Mouse (Mus musculus) midbrain, embryonic 16.5 days (tissue): ENCODE measurements around the gene Gnao1. TPM values are rescaled to one million over a fixed set of nuclear protein-coding genes. Genes with fewer than 3 reads are reported as not detected.

ENCODE experiments used
- ATAC-seq: fragments of 200-750 bp; cut with Nextera tagmentation; 2 replicates; pipeline ENCODE4 v1.8.0; 2017; ENCODE audit warnings: moderate TSS enrichment
- H3K27ac ChIP-seq: fragments of 300-500 bp; sonication (generic); 2 replicates; pipeline ENCODE4 v1.5.1; 2014; ENCODE audit warnings: mild to moderate bottlenecking, low read length, mixed read lengths
- H3K27me3 ChIP-seq: fragments of 300-500 bp; sonication (generic); 2 replicates; pipeline ENCODE4 v1.6.1; 2014; ENCODE audit warnings: low read depth, low read length, mixed read lengths; ENCODE audit not compliant: control insufficient read depth, insufficient read depth
- H3K36me3 ChIP-seq: fragments of 300-500 bp; sonication (generic); 2 replicates; pipeline ENCODE4 v1.6.1; 2014; ENCODE audit warnings: mild to moderate bottlenecking, low read length, moderate library complexity, mixed read lengths; ENCODE audit not compliant: control insufficient read depth, insufficient read depth
- H3K4me1 ChIP-seq: fragments of 300-500 bp; sonication (generic); 2 replicates; pipeline ENCODE4 v1.6.1; 2014; ENCODE audit warnings: mild to moderate bottlenecking, low read length, mixed read lengths; ENCODE audit not compliant: control insufficient read depth, insufficient read depth
- H3K4me2 ChIP-seq: fragments of 300-500 bp; sonication (generic); 2 replicates; pipeline ENCODE4 v1.6.1; 2014; ENCODE audit warnings: mild to moderate bottlenecking, low read length, mixed read lengths
- H3K4me3 ChIP-seq: fragments of 300-500 bp; sonication (generic); 2 replicates; pipeline ENCODE4 v1.5.1; 2014; ENCODE audit warnings: low read depth, mild to moderate bottlenecking, low read length, moderate library complexity, mixed read lengths
- H3K9ac ChIP-seq: fragments of 300-500 bp; sonication (generic); 2 replicates; pipeline ENCODE4 v1.6.1; 2014; ENCODE audit warnings: low read depth, low read length, mixed read lengths
- H3K9me3 ChIP-seq: fragments of 300-500 bp; sonication (generic); replicated peaks from 2 replicates; pipeline ENCODE4 v1.6.1; 2014; ENCODE audit warnings: mild to moderate bottlenecking, low read length, mixed read lengths; ENCODE audit not compliant: control insufficient read depth, poor library complexity, severe bottlenecking
- WGBS: fragments of 180-500 bp; shearing (Covaris S2); extraction: QIAGEN DNeasy Blood & Tissue Kit; methylation state at CpG from one replicate; pipeline ENCODE4 v1.1.7; 2014; 5-methylcytosine and 5-hydroxymethylcytosine counted together
- polyA plus RNA-seq: library from polyadenylated mRNA; unstranded; fragments of >200 nt; fragmentation: Nextera tagmentation; extraction: Ambion mirVana; gene quantifications from 2 replicates; pipeline ENCODE4 v1.2.1, GENCODE M21; 2015

Gnao1 gene
- polyA plus RNA-seq, 1 experiment from 2014 or later, result 240 TPM

- H3K4me3 ChIP-seq, result no peak overlapping the region
- no peaks in the 10 kb centered on the region for H3K27me3 ChIP-seq
- ATAC-seq, result no peak
- peaks cover 4% of the 10 kb centered on the region; the same call in 1 of the 2 replicates for H3K4me1 ChIP-seq
- no peak overlapping the region for H3K27ac ChIP-seq
- no peaks in the 10 kb centered on the region for H3K9me3 ChIP-seq
- H3K36me3 ChIP-seq, result peaks cover 3% of the 10 kb centered on the region; the same call in 1 of the 2 replicates
- 84% methylated on average over 4 of the region's 4 CpGs for WGBS
- H3K4me2 ChIP-seq, result no peak overlapping the region
- H3K9ac ChIP-seq, result no peak overlapping the region
Observed at GRCm38 (mm10) chr8:93898570-93898969, 88.8 kb downstream of the Gnao1 start.

- Histone ChIP-seq H3K9ac (no peak overlapping the region), H3K4me2 (no peak overlapping the region), H3K9me3 (no peaks in the 10 kb centered on the region), H3K4me1 (peaks cover 4% of the 10 kb centered on the region), H3K4me3 (no peak overlapping the region), H3K36me3 (no peaks in the 10 kb centered on the region), H3K27ac (no peak overlapping the region), H3K27me3 (no peaks in the 10 kb centered on the region)
- 65% methylated on average over 3 of the region's 3 CpGs for WGBS
- ATAC-seq, result no peak
Observed at GRCm38 (mm10) chr8:93902040-93902439, 92.3 kb downstream of the Gnao1 start.

- no peak overlapping the region for H3K9ac ChIP-seq
- H3K4me2 ChIP-seq, result no peak overlapping the region
- H3K4me3 ChIP-seq, result no peak overlapping the region
- H3K4me1 ChIP-seq, result peaks cover 23% of the 10 kb centered on the region
- H3K27ac ChIP-seq, result peak overlapping the region; percentile 66; the same call in 1 of the 2 replicates
- H3K36me3 ChIP-seq, result no peaks in the 10 kb centered on the region; the same call in 1 of the 2 replicates
- H3K27me3 ChIP-seq, result no peaks in the 10 kb centered on the region
- no peaks in the 10 kb centered on the region for H3K9me3 ChIP-seq
- ATAC-seq, result no peak
- WGBS, result 96% methylated on average over 6 of the region's 6 CpGs
Observed at GRCm38 (mm10) chr8:93906961-93907360, 97.2 kb downstream of the Gnao1 start.

- Histone ChIP-seq H3K9ac (no peak overlapping the region; the same call in 1 of the 2 replicates), H3K36me3 (no peaks in the 10 kb centered on the region; the same call in 1 of the 2 replicates), H3K27ac (peak overlapping the region; percentile 66), H3K27me3 (no peaks in the 10 kb centered on the region), H3K4me2 (0 out of 2 replicates have a peak overlapping the region, but pooled peaks have one; percentile 4), H3K9me3 (no peaks in the 10 kb centered on the region), H3K4me3 (no peak overlapping the region), H3K4me1 (peaks cover 24% of the 10 kb centered on the region)
- ATAC-seq, result peak; percentile 30
- 23% methylated on average over 5 of the region's 5 CpGs for WGBS
Observed at GRCm38 (mm10) chr8:93907987-93908441, 98.2 kb downstream of the Gnao1 start.

- 32% methylated on average over 1 of the region's 1 CpGs for WGBS
- Histone ChIP-seq H3K9ac (no peak overlapping the region), H3K4me2 (no peak overlapping the region), H3K27me3 (no peaks in the 10 kb centered on the region), H3K27ac (peak overlapping the region; percentile 66), H3K4me1 (peaks cover 24% of the 10 kb centered on the region), H3K9me3 (no peaks in the 10 kb centered on the region), H3K36me3 (no peaks in the 10 kb centered on the region; the same call in 1 of the 2 replicates), H3K4me3 (no peak overlapping the region)
- ATAC-seq, result peak; percentile 30
Observed at GRCm38 (mm10) chr8:93908546-93908945, 98.8 kb downstream of the Gnao1 start.

- Histone ChIP-seq H3K27me3 (no peaks in the 10 kb centered on the region), H3K9me3 (no peaks in the 10 kb centered on the region), H3K4me3 (no peak overlapping the region), H3K27ac (no peak overlapping the region), H3K4me2 (no peak overlapping the region), H3K9ac (no peak overlapping the region), H3K4me1 (peaks cover 31% of the 10 kb centered on the region), H3K36me3 (no peaks in the 10 kb centered on the region; the same call in 1 of the 2 replicates)
- WGBS, result 66% methylated on average over 7 of the region's 7 CpGs
- ATAC-seq, result no peak
Observed at GRCm38 (mm10) chr8:93911715-93912555, 102.2 kb downstream of the Gnao1 start.

GRCm38 (mm10) chr8:93917859-93918421, 108.2 kb downstream of the Gnao1 start:
- H3K4me2 ChIP-seq, result peak overlapping the region; percentile 43
- peak overlapping the region; percentile 89 for H3K27ac ChIP-seq
- H3K27me3 ChIP-seq, result no peaks in the 10 kb centered on the region
- H3K4me1 ChIP-seq, result peaks cover 50% of the 10 kb centered on the region
- 3% methylated on average over 13 of the region's 13 CpGs for WGBS
- H3K36me3 ChIP-seq, result no peaks in the 10 kb centered on the region
- ATAC-seq, result peak; percentile 87
- H3K4me3 ChIP-seq, result no peak overlapping the region
- no peaks in the 10 kb centered on the region for H3K9me3 ChIP-seq
- peak overlapping the region; percentile 47; the same call in 1 of the 2 replicates for H3K9ac ChIP-seq

- H3K4me2 ChIP-seq, result no peak overlapping the region
Observed at GRCm38 (mm10) chr8:93918580-93918979, 108.8 kb downstream of the Gnao1 start.

GRCm38 (mm10) chr8:93919422-93919821, 109.7 kb downstream of the Gnao1 start:
- Histone ChIP-seq H3K4me1 (peaks cover 50% of the 10 kb centered on the region), H3K27ac (peak overlapping the region; percentile 89), H3K36me3 (no peaks in the 10 kb centered on the region), H3K9ac (no peak overlapping the region), H3K4me3 (no peak overlapping the region), H3K4me2 (no peak overlapping the region), H3K9me3 (no peaks in the 10 kb centered on the region), H3K27me3 (no peaks in the 10 kb centered on the region)
- WGBS, result 58% methylated on average over 3 of the region's 3 CpGs
- ATAC-seq, result no peak

More at GRCm38 (mm10) chr8:93918580-93918979, 108.8 kb downstream of the Gnao1 start:
- H3K27ac ChIP-seq, result peak overlapping the region; percentile 89
- no peaks in the 10 kb centered on the region for H3K27me3 ChIP-seq
- no peaks in the 10 kb centered on the region for H3K36me3 ChIP-seq
- no peak overlapping the region for H3K9ac ChIP-seq
- no peak overlapping the region for H3K4me3 ChIP-seq
- WGBS, result 72% methylated on average over 2 of the region's 2 CpGs
- no peak for ATAC-seq
- no peaks in the 10 kb centered on the region for H3K9me3 ChIP-seq
- H3K4me1 ChIP-seq, result peaks cover 50% of the 10 kb centered on the region
